Mouse (Mus musculus) mouse trophoblast stem cell (cell line): ENCODE data around the gene Nceh1.
"Not testable (repeated sequence)": the region's sequence is repeated elsewhere in the genome, so short reads cannot be mapped to it uniquely, and the experiment has no call there.

ENCODE experiments used
- in situ Hi-C, 2 experiments: fragments of 300-500 bp; cut with MseI, MboI; formaldehyde crosslinking; loops; 2 replicates in 1 of 2; 3 replicates in 1 of 2; pipeline ENCODE4 v1.15.1; 2025

Gene Nceh1

GRCm38 (mm10) chr3:27228530-27229309, 46.0 kb downstream of the Nceh1 start:
- in situ Hi-C loops: no loop called here

- in situ Hi-C loops: loop anchor here in 1 of 2 experiments (5.0 kb wide), 1 partner anchor 46 kb away; no protein-coding TSS in a partner anchor
Observed at GRCm38 (mm10) chr3:27233361-27233760, 50.6 kb downstream of the Nceh1 start.

GRCm38 (mm10) chr3:27233841-27234240, 51.1 kb downstream of the Nceh1 start:
- in situ Hi-C loops: loop anchor here in 1 of 2 experiments (5.0 kb wide), 1 partner anchor 47 kb away; no protein-coding TSS in a partner anchor

- in situ Hi-C loops: loop anchor here (5.0 kb wide), 2 partner anchors 48 to 53 kb away; partner anchors contain the start of gene Nceh1 (in 1 of the 2)
Observed at GRCm38 (mm10) chr3:27234976-27235375, 52.2 kb downstream of the Nceh1 start.

- in situ Hi-C loops: loop anchor here in 1 of 2 experiments (5.0 kb wide), 1 partner anchor 55 kb away; the partner anchor contains the start of gene Nceh1
Observed at GRCm38 (mm10) chr3:27237226-27237625, 54.5 kb downstream of the Nceh1 start.

- in situ Hi-C loops: loop anchor here in 1 of 2 experiments (5.0 kb wide), 1 partner anchor 56 kb away; the partner anchor contains the start of gene Nceh1
Observed at GRCm38 (mm10) chr3:27238563-27238962, 55.8 kb downstream of the Nceh1 start.

- in situ Hi-C loops: loop anchor here in 1 of 2 experiments (5.0 kb wide), 1 partner anchor 57 kb away; the partner anchor contains the start of gene Nceh1
Observed at GRCm38 (mm10) chr3:27239568-27239967, 56.8 kb downstream of the Nceh1 start.

GRCm38 (mm10) chr3:27241864-27242263, 59.1 kb downstream of the Nceh1 start:
- in situ Hi-C loops: no loop called here

GRCm38 (mm10) chr3:27246166-27246565, 63.4 kb downstream of the Nceh1 start:
- in situ Hi-C loops: no loop called here

- in situ Hi-C loops: no loop called here
Observed at GRCm38 (mm10) chr3:27247785-27248184, 65.0 kb downstream of the Nceh1 start.

- in situ Hi-C loops: no loop called here
Observed at GRCm38 (mm10) chr3:27249030-27249429, 66.3 kb downstream of the Nceh1 start.

GRCm38 (mm10) chr3:27250936-27251335, 68.2 kb downstream of the Nceh1 start:
- in situ Hi-C loops: no loop called here

GRCm38 (mm10) chr3:27258461-27258860, 75.7 kb downstream of the Nceh1 start:
- in situ Hi-C loops: no loop called here

GRCm38 (mm10) chr3:27260393-27260792, 77.6 kb downstream of the Nceh1 start:
- in situ Hi-C loops: no loop called here

- in situ Hi-C loops: no loop called here
Observed at GRCm38 (mm10) chr3:27267327-27267726, 84.6 kb downstream of the Nceh1 start.

- in situ Hi-C loops: no loop called here
Observed at GRCm38 (mm10) chr3:27267887-27268286, 85.1 kb downstream of the Nceh1 start.

- in situ Hi-C loops: no loop called here
Observed at GRCm38 (mm10) chr3:27269151-27269550, 86.4 kb downstream of the Nceh1 start.

- in situ Hi-C loops: no loop called here
Observed at GRCm38 (mm10) chr3:27270160-27270962, 87.6 kb downstream of the Nceh1 start.

- in situ Hi-C loops: no loop called here
Observed at GRCm38 (mm10) chr3:27272926-27273745, 90.4 kb downstream of the Nceh1 start.

- in situ Hi-C loops: not testable (repeated sequence)
Observed at GRCm38 (mm10) chr3:27279286-27279925, 96.6 kb downstream of the Nceh1 start.

GRCm38 (mm10) chr3:27280280-27280749, 97.5 kb downstream of the Nceh1 start:
- in situ Hi-C loops: no loop called here
